Mouse (Mus musculus) ES-Bruce4 (cell line): Measurements from ENCODE around the gene Srl.

Experiments used
- CTCF ChIP-seq: IDR thresholded peaks from one replicate; pipeline ENCODE4 v1.8.1; 2011; ENCODE audit warnings: low read depth, low read length
- EP300 ChIP-seq: IDR thresholded peaks from 2 replicates; pipeline ENCODE4 v1.6.1; 2011; ENCODE audit warnings: low read depth, low read length; ENCODE audit not compliant: insufficient read depth

- TF ChIP-seq CTCF (no peak), EP300 (no peak)
Measured at GRCm38 (mm10) chr16:4570737-4571136, 29.1 kb upstream of the Srl start.
